Mouse (Mus musculus): ENCODE data around the gene Arpc4. TPM values are rescaled to one million over a fixed set of nuclear protein-coding genes. Genes with fewer than 3 reads are reported as not detected.

Arpc4 gene
- total RNA-seq, 2 experiments from 2014 or later = 181 to 183 TPM

- peak; percentile 42 for DNase-seq
Measured at GRCm38 (mm10) chr6:113364518-113365135, 13.3 kb upstream of the Arpc4 start.

GRCm38 (mm10) chr6:113366639-113367038 is 11.3 kb upstream of the Arpc4 start:
- no peak for DNase-seq

GRCm38 (mm10) chr6:113367574-113367973 is 10.3 kb upstream of the Arpc4 start:
- no peak for DNase-seq

GRCm38 (mm10) chr6:113368124-113368523 is 9.8 kb upstream of the Arpc4 start:
- no peak for DNase-seq

- no peak for DNase-seq
Measured at GRCm38 (mm10) chr6:113368577-113368976, 9.3 kb upstream of the Arpc4 start.

GRCm38 (mm10) chr6:113370194-113370929 is 7.6 kb upstream of the Arpc4 start:
- DNase-seq = no peak

- DNase-seq = peak; percentile 44
Measured at GRCm38 (mm10) chr6:113373491-113373890, 4.4 kb upstream of the Arpc4 start.

GRCm38 (mm10) chr6:113377172-113377495 is 781 bp upstream of the Arpc4 start:
- no peak for DNase-seq

GRCm38 (mm10) chr6:113379246-113379645 is 1.3 kb downstream of the Arpc4 start:
- no peak for DNase-seq

GRCm38 (mm10) chr6:113380480-113380879 is 2.6 kb downstream of the Arpc4 start:
- no peak for DNase-seq

- DNase-seq = no peak
Measured at GRCm38 (mm10) chr6:113384351-113384927, 6.5 kb downstream of the Arpc4 start.

GRCm38 (mm10) chr6:113385160-113385714 is 7.3 kb downstream of the Arpc4 start:
- DNase-seq = no peak

- DNase-seq = no peak
Measured at GRCm38 (mm10) chr6:113386025-113386424, 8.1 kb downstream of the Arpc4 start.

GRCm38 (mm10) chr6:113388960-113389359 is 11.0 kb downstream of the Arpc4 start, which contains the start of gene Ttll3:
Ttll3 (plus strand) TSS chr6:113389260.
- DNase-seq = no peak

GRCm38 (mm10) chr6:113390715-113391114 is 12.8 kb downstream of the Arpc4 start:
- DNase-seq = no peak

GRCm38 (mm10) chr6:113392015-113392386 is 14.1 kb downstream of the Arpc4 start:
- no peak for DNase-seq

- DNase-seq = peak; percentile 72
Measured at GRCm38 (mm10) chr6:113392387-113393071, 14.6 kb downstream of the Arpc4 start.

- peak; percentile 26 for DNase-seq
Measured at GRCm38 (mm10) chr6:113393951-113394350, 16.0 kb downstream of the Arpc4 start.

- DNase-seq = no peak
Measured at GRCm38 (mm10) chr6:113394811-113395210, 16.9 kb downstream of the Arpc4 start.

GRCm38 (mm10) chr6:113395501-113395900 is 17.6 kb downstream of the Arpc4 start:
- DNase-seq = no peak

GRCm38 (mm10) chr6:113396270-113397030 is 18.5 kb downstream of the Arpc4 start:
- DNase-seq = no peak

- DNase-seq = no peak
Measured at GRCm38 (mm10) chr6:113402094-113402493, 24.2 kb downstream of the Arpc4 start.

All from adrenal gland, postnatal 10 days (tissue).